Mouse (Mus musculus): ENCODE measurements around the gene Dnajb14.

DNA sequence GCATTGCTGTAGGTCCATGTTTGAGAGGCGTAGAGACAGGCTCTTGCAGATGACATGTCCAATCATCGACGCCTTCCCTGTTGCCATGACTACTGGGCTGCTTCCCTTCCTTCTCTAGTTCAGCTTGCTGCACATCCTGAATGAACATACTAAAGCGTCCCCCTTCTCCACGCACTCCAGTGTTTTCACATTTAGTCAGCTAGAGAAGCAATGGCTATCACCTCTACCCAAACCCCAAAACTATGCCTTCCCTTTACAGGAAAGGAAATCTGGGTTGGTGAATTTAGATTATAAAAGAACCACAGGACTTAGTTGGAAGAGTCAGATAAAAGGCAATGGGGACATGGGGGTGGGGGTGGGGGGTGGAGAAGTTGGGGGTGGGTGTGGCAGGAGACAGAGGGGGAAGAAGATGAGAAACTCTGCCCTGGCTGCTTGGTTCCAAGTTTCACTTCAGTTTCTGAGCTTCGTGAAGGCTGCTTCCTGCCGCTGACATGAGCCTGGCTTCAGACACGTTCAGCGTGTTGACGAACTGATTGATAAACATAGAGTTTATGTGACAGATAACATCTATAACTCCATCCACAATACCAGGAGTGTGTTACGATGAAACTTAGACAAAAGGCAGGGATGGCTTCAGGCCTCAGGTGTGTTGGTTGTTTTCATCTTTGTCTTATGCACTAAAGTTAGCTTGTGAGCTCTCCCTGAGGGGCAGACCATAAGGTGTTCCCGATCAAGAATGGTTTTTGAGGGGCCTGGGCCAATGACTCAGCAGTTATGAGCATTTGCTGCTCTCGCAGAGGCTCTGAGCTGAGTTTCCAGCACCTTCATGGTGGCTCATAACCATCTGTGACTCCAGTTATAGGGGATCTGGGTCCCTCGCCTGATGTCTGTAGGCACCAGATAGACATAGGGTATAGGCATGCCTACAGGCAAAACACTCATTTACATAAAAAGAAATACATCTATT, 85.7 kb downstream of the Dnajb14 start:
- no peak for TF ChIP-seq CTCF (IDR thresholded peaks at IDR 0.05; ENCODE audit: low read depth, low read length)
- TF ChIP-seq POLR2A (IDR thresholded peaks at IDR 0.05; ENCODE audit: borderline replicate concordance, low read depth, low read length) = no peak

All from bone marrow macrophage, adult 2 months (primary cell).